Mouse (Mus musculus) cerebellum, adult (tissue): ENCODE measurements around the gene Pga5.

ENCODE experiments used
- ATAC-seq: cut with Nextera tagmentation; 2 replicates; pipeline ENCODE4 v1.9.2; 2017; ENCODE audit warnings: mild to moderate bottlenecking, moderate library complexity, mixed read lengths; ENCODE audit not compliant: insufficient number of reproducible peaks, low FRiP score, low TSS enrichment

Gene Pga5

GRCm38 (mm10) chr19:10707087-10707875 is 29.4 kb upstream of the Pga5 start:
- no peak for ATAC-seq

- no peak for ATAC-seq
Observed at GRCm38 (mm10) chr19:10703470-10703869, 25.6 kb upstream of the Pga5 start.

DNA sequence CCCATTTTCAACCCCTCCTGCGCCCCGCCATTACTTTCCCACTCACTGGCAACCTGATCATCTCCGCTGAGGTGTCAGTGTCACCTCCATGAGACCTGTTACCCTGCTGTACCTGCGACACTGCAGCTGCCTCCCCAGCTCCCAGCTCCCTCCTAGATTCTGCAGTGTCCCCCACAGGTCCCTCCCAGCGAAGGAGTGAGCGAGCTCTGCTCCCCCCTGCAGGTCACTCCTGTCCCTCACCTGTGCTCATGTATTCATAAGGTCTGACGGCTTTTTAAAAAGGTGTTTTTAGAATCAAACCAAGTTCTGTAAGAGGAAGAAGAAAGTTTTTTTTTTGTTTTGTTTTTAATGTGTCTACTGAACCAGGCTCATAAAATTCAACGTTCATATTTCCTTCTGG is 24.3 kb upstream of the Pga5 start:
- ATAC-seq = no peak

DNA sequence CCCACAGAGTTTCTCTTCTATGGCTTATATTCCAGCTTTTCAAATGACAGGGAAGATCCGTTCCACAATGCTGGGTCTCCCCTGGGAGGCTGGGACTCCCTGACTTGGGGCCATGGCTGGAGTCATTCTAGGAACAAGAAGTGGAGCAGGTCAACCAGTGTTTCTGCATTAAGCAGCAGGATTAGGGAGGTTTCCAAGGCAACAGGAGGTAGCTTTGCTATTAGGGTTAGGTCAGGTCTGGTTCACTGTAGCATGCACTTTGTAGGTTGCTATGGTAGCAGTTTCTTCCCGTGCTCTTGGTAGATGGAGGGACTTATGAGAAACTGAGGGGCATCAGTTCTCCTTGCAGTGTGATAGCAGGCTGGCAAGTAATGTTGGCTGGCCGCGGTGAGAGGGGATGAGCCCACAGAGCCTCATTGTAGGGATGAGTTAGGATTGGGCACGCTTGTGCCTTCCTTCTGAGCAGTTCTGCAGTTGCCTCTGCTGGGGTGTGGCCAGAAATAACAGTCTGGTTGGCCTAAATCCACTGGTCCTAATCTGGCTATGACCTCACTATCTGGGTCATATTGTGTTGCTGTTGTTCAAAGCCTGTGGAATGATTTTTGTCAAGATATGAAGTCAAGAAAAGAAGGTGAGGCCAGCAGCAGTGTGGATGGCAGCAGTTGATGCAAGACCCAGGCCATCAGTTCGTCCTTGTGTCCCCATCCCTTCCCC is 23.3 kb upstream of the Pga5 start:
- peak; percentile 38; the same call in 1 of the 2 replicates for ATAC-seq

GRCm38 (mm10) chr19:10699851-10700250 is 22.0 kb upstream of the Pga5 start:
- ATAC-seq = no peak

DNA sequence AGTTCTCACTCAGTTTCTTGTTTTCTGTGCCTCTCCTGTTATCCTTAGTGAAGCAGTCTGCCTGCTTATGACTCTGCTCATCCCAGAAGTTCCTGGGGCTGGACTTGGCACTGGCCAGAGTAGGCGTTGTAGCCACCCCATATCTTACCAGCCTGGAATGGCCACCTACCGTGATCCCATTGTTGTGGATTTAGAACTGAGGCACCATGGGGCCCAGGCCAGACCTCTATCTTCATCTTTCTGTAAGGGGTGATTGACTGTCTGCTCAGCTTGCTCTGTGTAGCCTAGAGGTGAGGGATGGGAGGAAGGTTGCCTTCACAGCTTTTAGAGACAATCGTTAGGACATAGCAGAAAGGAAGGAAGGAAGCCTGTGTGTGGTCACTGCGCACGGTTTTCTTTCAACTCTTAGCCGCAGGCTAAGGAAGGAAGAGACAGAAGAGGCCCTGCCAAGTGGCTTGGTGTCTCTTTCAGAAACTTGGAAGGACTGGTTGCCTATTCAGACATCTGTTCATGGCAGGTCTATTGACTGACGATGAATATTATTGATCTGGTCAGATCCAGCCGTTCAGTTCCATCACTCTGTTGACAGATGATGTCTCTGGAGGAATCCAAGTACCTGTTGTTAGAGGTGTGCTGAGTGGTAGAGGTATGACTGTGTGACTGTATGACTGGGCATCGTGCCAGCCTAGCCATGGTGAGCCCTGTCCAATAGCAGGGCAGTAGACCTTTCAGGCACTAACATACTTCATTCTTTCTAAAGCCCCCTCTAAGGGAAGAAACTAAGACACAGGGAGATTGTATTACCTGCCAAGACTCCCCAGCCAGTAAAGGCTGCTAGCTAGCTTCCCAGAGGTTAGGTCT is 20.5 kb upstream of the Pga5 start:
- ATAC-seq = no peak

DNA sequence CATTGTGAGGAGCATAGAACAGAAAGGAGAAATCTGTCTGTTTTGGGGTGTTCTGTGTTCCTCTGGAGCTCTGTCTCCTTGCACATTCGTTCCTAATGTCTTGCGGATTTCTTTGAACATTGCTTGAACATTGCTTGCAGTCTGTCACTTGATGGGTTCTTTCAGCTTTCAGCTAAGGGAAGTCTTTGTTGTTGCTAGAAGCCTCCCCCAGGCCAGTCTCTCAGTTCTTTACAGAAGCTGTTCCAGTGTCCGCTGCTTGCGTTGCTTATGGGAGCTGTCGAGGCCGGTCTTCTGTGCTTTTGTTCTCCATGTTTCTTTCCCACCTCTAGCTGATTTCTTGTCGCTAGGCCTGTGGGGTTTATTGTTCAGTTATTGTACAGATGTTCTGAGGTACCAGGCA is 17.9 kb upstream of the Pga5 start:
- ATAC-seq = no peak

DNA sequence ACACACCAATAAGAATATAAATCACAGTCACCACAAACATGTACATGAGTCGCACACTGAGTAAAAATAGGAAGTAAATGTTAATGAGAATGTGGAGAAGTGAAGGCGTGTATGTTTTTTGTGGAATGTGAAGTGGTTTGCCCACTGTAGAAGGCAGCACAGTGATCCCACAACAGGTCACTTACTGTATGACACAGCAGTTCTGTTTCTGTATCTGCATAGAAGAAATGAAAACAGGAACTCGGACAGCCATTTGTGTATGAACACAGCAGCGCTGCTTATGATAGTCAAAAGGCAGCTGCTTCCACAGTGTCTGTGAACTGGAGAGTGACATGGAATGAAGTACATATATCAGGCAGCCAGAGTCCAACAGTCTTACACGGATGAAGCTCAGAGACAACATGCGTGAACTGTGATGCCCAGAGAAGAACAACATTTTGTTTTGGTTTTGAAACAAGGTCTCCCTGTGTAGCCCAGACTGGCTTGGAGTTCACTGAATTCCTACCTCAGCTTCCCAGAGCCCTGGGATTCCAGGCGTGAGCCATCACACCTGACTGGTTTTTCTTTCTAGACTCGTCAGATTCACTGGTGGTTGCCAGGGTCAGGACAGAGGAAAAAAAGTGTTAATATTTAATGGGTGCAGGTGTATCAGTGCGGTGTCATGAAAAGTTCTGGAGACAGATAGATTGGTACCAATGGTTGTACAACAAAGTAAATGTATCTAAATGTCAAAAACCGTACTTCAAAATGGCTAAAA is 16.2 kb upstream of the Pga5 start:
- ATAC-seq = no peak

DNA sequence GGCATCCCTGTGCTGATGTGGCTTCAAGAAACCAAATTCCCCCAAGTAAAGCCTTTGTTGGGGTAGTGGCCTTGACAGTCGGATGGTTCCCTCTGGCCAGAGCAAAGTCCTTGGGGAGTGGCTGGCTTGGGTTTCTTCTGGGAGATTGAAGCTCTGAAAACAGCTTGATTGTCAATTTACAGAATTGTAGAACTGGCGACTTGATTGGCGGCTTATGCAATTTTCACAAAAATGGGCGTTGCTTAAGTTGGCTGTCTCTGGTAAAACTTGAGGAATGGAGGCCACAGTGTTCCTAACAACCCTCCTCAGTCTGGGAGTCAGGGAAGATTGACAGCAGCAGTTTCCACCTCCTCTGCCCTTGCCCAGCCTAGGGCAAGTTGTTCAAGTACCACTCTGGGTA is 14.5 kb upstream of the Pga5 start:
- no peak for ATAC-seq

GRCm38 (mm10) chr19:10691660-10692059 is 13.8 kb upstream of the Pga5 start:
- no peak for ATAC-seq

- no peak for ATAC-seq
Observed at GRCm38 (mm10) chr19:10691121-10691520, 13.2 kb upstream of the Pga5 start.

GRCm38 (mm10) chr19:10690336-10690735 is 12.5 kb upstream of the Pga5 start:
- no peak for ATAC-seq

DNA sequence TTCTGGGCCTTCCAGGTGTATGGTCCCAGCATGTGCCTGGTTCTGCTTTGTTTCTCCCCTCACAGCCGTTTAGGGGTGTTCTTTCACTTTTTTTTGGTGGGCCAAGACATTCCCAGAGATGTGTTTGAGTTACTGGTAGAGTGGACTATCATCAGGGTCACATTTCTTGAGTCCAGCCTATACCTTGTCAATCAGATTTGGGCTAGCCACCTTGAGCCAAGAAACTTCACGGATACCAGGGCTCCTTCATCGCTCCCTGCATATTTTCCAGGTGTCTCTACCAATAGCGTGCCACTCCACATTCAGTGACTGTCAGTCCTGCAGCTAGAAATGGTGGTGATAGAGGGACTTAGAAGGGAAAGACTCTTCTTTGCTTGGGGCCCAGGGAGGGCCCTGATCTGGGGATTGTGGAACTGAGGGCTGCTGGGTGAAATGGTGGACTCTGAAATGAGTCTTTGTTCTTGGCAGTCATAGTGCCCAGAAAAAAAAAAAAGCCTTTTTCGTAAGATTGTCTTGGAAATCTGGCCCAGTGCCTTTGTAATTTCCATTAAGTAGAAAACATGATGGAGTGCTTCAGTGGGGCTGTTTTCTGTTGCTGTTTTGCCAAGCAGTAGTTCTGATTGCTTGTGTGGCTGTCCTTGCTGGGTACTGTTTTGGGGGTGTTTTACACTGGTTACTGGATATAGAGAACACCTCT is 11.7 kb upstream of the Pga5 start:
- no peak for ATAC-seq

GRCm38 (mm10) chr19:10688537-10689352 is 10.9 kb upstream of the Pga5 start, which contains the start of gene Vps37c:
Gene Vps37c (plus strand): TSS chr19:10688735.
- ATAC-seq = peak; percentile 82

DNA sequence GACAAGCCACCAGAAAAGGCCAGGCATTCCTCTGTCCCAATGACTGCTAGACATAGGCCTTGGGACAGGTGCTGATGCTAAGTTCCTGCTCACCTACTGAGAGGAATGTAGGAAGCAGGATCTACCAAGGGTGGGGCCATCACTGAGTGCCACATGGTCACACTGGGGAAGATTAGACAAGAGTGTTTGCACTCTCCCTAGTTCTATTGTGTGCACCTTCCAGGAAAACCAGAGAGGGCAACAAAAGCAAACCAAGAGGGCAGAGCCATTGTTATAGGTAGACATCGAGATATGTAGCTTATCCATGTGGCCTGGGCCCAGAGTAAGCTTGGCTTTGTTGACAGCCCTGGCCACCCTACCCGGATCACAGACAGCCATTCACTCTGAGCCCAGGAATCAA is 7.9 kb upstream of the Pga5 start:
- ATAC-seq = no peak

GRCm38 (mm10) chr19:10685081-10685480 is 7.2 kb upstream of the Pga5 start:
- ATAC-seq = no peak

GRCm38 (mm10) chr19:10681571-10681970 is 3.7 kb upstream of the Pga5 start:
- no peak for ATAC-seq

DNA sequence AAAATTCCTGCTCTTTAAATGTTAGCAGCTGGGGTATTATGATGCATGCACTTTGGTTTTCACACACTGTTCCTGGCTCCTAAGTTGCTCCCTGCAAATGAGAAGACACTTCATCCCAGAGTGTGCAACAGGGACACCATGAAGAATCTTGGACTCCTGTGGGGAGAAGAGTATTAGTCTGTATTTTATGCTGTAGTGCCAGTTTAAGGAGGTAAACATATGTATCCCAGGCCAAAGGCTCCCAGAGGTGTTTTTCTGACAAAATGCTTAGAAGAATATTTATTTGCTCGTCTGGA is 849 bp upstream of the Pga5 start:
- no peak for ATAC-seq

- ATAC-seq = no peak
Observed at GRCm38 (mm10) chr19:10676656-10677055, 1.2 kb downstream of the Pga5 start.
